Mouse (Mus musculus): Measurements from ENCODE around the gene Twsg1. TPM values are rescaled to one million over a fixed set of nuclear protein-coding genes. Genes with fewer than 3 reads are reported as not detected.

Twsg1 gene
- total RNA-seq, 2 experiments from 2014 or later, result 24.6 to 34.4 TPM

DNA sequence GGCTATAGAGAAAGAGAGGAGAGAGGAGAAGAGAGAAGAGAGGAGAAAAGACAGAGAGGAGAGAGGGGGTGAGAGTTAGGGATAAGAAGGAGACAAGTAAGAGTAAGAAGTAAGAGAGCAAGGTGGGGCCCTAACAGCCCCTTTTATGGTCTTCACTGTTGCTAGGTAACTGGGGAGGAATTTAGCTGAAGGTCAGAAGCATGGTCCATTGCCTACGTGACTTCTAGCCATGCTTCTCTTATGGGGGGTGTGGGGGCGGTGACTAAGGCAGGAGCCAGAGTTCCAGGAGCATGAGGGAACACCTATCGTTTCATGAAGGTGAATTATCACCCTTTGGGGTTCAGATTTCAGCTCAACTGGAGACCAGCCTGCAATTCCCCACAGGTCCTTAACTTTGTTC is 55.0 kb downstream of the Twsg1 start:
- no peak for DNase-seq (ENCODE audit: low spot score in 2 of 2)

DNA sequence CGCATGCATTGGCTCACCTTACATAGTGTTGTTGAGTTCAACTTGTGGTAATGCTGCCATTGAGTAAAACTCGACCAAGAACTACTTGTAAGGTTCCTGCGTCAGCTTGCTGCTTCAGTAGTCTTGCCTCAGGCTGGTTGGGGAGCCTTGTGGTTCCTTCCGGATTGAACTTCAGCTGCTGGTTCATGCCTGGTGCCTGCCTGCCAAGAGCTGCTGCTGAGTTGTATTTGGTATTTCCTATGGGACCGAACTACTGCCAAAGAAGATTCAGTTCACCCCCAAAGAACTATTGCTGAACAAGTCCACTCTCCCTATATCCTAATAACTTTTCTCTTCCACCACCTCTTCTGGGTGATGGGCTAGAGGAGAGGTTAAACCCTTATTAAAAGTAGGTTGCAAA is 61.5 kb downstream of the Twsg1 start:
- DNase-seq (ENCODE audit: low spot score in 2 of 2), result no peak

DNA sequence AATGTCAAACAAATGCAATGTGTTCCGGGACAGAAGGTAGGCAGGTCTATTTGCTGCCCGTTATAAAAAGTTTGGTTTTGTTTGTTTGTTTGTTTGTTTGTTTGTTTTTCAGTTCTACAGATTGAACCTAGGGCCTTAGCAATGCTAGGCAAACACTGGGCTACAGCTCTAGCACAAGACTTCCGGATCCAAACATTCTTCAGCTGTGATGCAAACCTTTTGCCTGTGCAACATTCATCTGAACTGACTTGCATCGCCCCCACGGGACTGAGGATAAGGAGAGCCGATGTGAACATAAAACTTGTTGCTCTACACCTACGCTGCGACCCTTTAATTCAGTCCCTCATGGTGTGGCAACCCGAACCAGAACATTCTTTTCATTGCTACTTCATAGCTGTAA is 64.5 kb downstream of the Twsg1 start:
- DNase-seq (ENCODE audit: low spot score in 2 of 2), result no peak

DNA sequence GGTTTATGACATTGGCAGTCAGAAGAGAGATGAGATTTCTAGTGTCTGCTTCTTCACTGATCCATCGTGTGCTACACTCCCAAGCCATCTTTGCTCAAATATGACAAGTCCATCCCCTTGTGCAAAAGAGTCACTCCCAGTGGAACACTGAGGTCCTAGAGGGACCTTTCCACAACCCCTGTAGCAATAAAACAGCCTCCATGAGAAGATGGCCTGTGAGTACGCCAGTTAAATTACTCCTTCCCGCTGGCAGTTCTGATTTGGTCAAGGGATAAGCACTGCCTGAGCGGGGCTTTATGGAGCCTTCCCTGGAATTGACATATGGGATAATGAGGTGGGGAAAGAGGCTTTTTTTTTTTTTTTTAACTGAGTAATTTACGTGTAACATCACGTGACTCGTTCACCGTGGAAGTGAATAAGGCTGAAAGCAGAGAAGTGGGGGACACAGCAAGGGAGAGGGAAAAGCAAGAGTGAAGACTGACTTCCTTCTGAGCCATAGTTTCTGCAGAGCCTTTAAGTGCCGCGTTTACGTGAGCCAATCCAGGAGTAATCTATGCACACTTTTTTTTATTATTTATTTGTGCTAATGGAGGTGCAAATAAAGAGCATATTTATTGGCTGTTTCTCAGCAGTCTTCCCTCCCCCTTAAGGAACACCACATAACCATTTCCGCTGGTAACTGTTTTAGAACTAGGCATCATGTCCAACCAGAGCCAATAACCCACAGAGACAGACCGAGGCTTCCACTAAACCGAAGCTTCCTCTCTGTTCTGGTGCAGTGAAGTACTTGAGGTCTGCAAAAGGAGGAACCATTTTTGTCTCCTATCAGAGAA is 65.1 kb downstream of the Twsg1 start, which contains the start of gene Ralbp1:
Gene Ralbp1 (minus strand): TSS at position 102 of the 833 bp plus-strand sequence.
- DNase-seq (ENCODE audit: low spot score in 2 of 2), result peak; percentile 46 to 52

DNA sequence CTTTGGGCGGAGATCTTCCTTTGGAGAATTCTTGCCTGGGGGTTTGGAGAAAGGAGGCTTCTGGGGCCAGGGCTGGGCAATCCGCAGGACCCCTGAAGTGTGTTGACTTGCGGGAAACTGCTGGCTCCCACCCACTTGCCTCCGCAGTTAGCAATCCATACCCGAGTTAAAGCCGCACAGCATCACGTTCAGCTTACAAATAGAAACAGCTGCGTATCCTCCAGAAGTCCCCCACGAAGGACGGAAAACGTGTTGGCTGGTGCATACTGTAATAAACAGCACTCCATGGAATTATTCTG is 65.7 kb downstream of the Twsg1 start:
- DNase-seq (ENCODE audit: low spot score in 2 of 2), result no peak

DNA sequence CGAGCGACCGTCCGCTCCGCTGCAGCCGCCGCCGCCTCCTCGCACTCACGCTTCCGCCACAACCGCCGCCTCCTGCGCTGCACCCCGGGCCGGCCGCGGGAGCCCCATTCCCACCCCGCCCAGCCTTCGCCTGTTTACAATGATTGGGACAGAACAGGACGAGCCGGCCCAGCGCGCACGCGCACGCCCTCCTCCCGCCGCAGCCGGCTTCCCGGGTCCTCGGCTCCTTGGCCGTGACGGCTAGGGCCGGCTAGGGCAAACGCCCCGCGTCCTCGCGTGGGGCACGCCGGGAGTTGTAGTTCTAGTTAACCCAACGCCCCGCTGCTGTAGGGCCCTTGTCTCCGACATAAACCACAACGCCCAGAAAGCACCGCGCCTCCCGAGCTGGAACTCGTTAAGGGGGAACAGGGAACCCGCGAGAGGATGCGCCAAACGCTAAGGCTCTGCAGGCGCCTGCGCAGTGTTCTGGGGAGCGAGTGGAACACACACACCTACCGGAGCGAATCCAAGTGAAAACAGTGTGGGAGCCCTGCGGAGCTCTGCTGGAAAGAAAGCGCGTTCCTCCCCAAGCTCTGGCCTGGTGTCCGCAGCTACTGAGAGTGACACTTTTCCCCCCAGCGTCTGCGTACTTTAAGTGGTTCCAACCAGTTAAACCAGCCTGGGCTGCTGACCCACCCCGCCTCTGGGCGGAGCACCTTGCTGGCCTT is 66.2 kb downstream of the Twsg1 start:
- peak; percentile 98 to 100 for DNase-seq (ENCODE audit: low spot score in 2 of 2)

DNA sequence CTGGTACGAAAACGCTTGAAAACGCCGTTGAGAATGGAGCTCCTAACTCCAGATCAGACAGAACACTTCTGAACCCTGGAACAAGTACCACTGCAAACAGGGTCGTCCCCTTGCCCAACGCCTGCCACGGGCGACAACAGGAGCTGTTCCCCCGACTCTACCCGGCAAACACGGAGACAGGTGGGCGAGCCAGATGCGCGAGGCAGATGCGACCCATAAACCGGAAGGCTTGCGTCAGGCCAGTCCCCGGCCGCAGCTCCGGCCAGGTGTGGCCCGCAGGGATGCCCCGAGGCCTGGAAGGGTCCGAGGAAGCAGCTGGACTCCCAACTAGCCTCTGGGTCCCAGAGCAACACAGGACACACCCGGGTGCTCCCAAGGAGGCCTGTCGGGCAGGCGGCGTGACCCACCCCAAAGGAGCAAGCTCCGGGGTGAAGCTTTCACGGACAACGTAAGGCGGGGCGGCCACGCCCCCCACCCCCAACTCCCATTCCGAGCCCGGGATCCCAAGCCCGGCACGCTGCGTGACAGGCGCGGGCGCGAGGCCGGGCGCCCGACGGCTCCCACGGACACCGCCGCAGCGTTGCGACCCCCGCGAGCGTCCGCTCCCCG is 66.9 kb downstream of the Twsg1 start:
- DNase-seq (ENCODE audit: low spot score in 2 of 2), result peak in 1 of 2 experiments; percentile 29

DNA sequence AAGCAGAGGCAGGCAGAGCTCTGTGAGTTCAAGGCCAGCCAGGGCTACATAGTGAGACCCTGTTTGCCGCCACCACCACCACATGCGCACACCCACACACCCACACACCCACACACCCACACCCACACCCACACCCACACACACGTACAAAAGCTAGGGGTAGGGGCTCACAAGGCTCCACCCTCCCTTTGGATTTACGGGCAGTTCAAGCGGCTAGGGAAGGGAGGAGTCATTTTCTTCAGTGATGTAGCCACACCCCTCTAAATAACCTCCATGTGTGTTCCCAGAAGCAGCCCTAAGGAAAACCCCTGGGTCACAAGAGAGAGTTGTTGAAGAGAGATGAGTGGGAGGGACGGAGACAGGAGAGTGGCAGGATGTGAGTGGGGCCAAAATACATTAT is 74.0 kb downstream of the Twsg1 start:
- DNase-seq (ENCODE audit: low spot score in 2 of 2), result no peak

DNA sequence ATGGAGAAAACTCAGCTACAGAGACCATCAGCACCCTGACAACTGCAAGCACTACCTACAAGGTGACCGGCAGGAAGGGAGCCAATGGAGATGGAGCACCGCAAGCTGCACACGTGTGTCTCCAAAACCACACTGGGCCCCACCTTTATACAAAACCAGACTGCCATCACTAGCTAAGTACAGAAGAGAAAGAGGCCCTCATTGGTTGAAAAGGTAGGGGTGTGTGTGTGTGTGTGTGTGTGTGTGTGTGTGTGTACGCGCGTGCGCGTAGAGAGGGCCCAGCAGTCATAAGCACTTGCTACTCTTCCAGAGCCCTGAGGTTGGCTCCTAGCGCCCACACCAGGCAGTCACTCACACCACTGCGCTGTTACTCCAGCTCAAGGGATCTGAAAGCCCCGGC is 77.2 kb downstream of the Twsg1 start:
- no peak for DNase-seq (ENCODE audit: low spot score in 2 of 2)

DNA sequence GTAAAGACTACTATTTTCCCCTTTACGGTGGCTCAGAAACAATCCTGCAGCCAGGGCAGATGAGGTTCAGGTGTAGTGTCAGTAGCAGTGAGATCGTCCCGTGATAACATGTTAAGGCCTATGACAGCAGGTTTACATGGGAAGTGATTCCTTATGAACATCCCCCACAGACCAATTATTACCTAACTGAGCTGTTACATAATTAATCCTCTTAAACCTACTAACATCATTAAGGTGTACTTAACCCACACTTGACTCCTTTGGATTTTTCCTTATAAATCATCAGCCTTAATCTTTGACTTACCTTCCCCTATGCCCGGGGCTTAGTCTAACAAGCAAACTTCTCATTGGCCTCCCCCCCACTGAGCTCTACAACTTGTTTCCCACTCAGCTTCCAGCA is 77.9 kb downstream of the Twsg1 start:
- no peak for DNase-seq (ENCODE audit: low spot score in 2 of 2)

DNA sequence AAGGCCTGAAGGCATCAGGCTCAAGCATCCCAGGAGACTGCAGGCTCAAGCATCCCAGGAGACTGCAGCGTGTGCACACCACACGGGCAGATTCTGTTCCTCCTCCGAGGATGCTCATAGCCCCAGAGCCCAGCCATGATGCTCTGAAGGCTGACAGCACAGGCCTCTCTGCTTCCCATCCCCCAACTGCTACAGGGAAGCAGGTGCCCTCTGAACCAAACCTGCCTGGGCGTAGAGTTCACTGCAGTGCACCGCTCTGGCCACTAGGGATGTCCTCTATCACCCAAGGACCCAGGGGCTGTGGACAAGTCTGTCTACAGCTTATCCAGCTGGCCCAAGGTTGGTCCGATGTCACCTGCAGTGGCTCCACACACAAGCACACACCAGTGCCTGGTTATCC is 78.4 kb downstream of the Twsg1 start:
- DNase-seq (ENCODE audit: low spot score in 2 of 2), result no peak

DNA sequence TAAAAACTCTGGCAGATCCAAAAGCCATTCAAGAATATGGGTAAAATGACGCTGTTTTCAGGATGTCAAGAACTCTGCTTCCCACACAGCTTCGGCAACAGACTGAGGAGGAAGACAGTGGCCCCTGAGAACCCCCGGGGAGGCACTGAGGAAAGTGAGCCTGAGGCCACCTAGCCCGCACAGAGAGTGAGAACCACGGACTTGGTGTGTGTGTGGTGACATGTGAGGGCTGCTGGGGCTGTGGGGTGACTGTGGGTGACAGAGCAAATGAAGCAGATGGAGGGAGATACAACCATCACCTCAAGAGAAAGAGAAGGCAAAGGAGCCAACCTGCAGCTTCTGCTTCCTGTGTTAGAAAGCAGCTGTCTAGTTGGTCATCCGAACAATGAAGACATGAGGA is 79.0 kb downstream of the Twsg1 start:
- no peak for DNase-seq (ENCODE audit: low spot score in 2 of 2)

Other genes with a start within 250 kb of the Twsg1 start
- gene Rab31, start 178.5 kb downstream of the Twsg1 start, total RNA-seq (2021), result 10 to 100 TPM; 64.9 to 72.1 TPM
- gene Ppp4r1, start 168.7 kb downstream of the Twsg1 start, total RNA-seq (2021), result 10 to 100 TPM; 39.0 to 40.4 TPM
- 10 to 100 TPM; 43.7 to 45.7 TPM for gene Ralbp1, start 65.4 kb downstream of the Twsg1 start, total RNA-seq (2021)
- 100 to 1,000 TPM; 101 to 104 TPM for gene Ankrd12, start 125.9 kb upstream of the Twsg1 start, total RNA-seq (2021)
- 100 to 1,000 TPM; 252 to 265 TPM for gene Ndufv2, start 150.3 kb upstream of the Twsg1 start, total RNA-seq (2021)
- 10 to 100 TPM; 44.3 to 45.7 TPM for gene Washc1, start 160.3 kb upstream of the Twsg1 start, total RNA-seq (2021)
- gene Ddx11, start 172.3 kb upstream of the Twsg1 start, total RNA-seq (2021), result 1 to 10 TPM; 3.2 to 3.7 TPM

Measured in layer of hippocampus, postnatal 14 days (tissue).